Mouse (Mus musculus): ENCODE data around the gene Slc10a6. TPM values are rescaled to one million over a fixed set of nuclear protein-coding genes. Genes with fewer than 3 reads are reported as not detected.

The Slc10a6 gene
- total RNA-seq, 1 experiment = 0.22 TPM

DNA sequence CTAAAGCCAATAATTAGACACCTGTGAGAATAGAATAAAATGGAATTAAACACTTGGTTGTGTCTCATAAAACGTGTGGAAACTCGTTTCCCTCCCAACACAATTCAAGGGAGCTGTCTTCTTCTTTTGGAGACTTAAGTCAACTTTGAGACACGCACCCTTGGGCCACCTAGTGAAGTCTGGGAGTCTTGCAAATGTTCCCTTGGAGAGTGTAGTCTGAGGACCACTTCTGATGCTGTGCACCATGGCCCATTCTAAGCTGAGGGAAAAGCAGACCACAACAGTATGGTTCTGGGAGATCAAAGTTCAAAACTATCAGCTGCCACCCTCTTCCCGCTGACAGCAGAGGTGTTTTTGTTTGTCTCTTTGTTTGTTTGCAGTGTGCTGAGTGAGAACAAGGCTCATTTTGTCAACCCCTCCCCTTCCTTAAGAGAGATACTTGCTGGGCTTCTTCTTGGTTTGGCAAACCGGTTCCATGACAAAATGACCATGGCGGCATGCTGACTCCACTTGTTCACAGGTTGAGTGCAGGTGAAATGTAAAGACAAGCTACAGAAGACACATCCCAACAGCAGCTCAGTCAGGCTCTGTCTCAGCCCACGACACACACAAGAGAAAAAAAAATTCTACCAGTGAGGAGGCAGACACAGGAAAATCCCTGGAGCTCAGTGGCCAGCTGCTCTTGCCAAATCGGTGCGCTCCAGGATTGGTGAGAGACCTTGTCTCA is 814 bp upstream of the Slc10a6 start:
- no peak for TF ChIP-seq MAFK (IDR thresholded peaks at IDR 0.05; ENCODE audit: insufficient read depth, low read depth, low read length)
- TF ChIP-seq CHD2 (IDR thresholded peaks at IDR 0.05; ENCODE audit: low read depth, low read length) = no peak
- no peak for TF ChIP-seq ZNF384 (IDR thresholded peaks at IDR 0.05; ENCODE audit: low read depth, low read length)
- no peak for TF ChIP-seq HCFC1 (IDR thresholded peaks at IDR 0.05; ENCODE audit: borderline replicate concordance, insufficient read depth, low read length)
- TF ChIP-seq ZC3H11A (IDR thresholded peaks at IDR 0.05; ENCODE audit: borderline replicate concordance, low read depth, low read length) = no peak
- no peaks in the 10 kb centered on the region for H3K36me3 ChIP-seq (ENCODE audit: control insufficient read depth, insufficient read depth, low read length, poor library complexity, severe bottlenecking)
- in situ Hi-C loops (cut with MboI; ENCODE audit: low sequenced_read_pairs in 2 of 2, unreplicated experiment in 2 of 2) = no loop called here
- H3K4me3 ChIP-seq (ENCODE audit: insufficient read depth in 1 of 2, low read depth in 1 of 2, low read length in 2 of 2, poor library complexity in 1 of 2, severe bottlenecking in 1 of 2) = no peak overlapping the region
- no peak for DNase-seq (ENCODE audit: low read depth, low spot score)
- H3K9ac ChIP-seq (ENCODE audit: insufficient read depth, low read depth, low read length, poor library complexity, severe bottlenecking) = no peak overlapping the region
- no peak overlapping the region for H3K27ac ChIP-seq (ENCODE audit: insufficient read depth, low read depth, low read length, poor library complexity, severe bottlenecking)
- no peaks in the 10 kb centered on the region for H3K4me1 ChIP-seq (ENCODE audit: control insufficient read depth in 2 of 2, insufficient read depth in 2 of 2, low read length in 2 of 2, poor library complexity in 1 of 2)
- no peaks in the 10 kb centered on the region for H3K9me3 ChIP-seq (ENCODE audit: control insufficient read depth, insufficient read depth, low read depth, low read length)

DNA sequence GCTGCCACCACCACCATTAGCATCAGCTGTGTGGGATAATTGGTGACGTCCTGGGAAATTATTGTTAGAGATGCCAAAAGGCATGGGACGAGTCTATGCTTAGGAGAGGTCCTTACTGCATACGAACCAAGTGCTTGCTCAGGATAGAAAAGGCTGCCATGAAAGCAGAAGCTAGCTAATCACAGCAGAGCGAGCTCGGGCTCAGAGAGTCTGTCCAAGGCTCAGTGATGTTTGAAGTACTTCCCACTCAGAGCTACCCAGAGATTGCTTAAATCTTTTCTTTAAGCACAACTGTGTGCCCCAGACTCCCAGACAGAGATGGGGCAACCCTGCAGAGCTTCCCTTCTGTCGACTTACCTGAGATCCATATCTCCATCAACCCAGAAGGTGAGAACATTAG is 704 bp downstream of the Slc10a6 start:
- in situ Hi-C loops (cut with MboI; ENCODE audit: low sequenced_read_pairs in 2 of 2, unreplicated experiment in 2 of 2) = no loop called here

GRCm38 (mm10) chr5:103624831-103625230 is 4.4 kb downstream of the Slc10a6 start:
- TF ChIP-seq ZNF384 (IDR thresholded peaks at IDR 0.05; ENCODE audit: low read depth, low read length) (no peak), ZC3H11A (IDR thresholded peaks at IDR 0.05; ENCODE audit: borderline replicate concordance, low read depth, low read length) (no peak), CHD2 (IDR thresholded peaks at IDR 0.05; ENCODE audit: low read depth, low read length) (no peak), HCFC1 (IDR thresholded peaks at IDR 0.05; ENCODE audit: borderline replicate concordance, insufficient read depth, low read length) (no peak), MAFK (IDR thresholded peaks at IDR 0.05; ENCODE audit: insufficient read depth, low read depth, low read length) (no peak)

More for the DNA sequence above, 704 bp downstream of the Slc10a6 start:
- Histone ChIP-seq H3K9me3 (ENCODE audit: control insufficient read depth, insufficient read depth, low read depth, low read length) (no peaks in the 10 kb centered on the region), H3K4me1 (ENCODE audit: control insufficient read depth in 2 of 2, insufficient read depth in 2 of 2, low read length in 2 of 2, poor library complexity in 1 of 2) (no peaks in the 10 kb centered on the region), H3K9ac (ENCODE audit: insufficient read depth, low read depth, low read length, poor library complexity, severe bottlenecking) (no peak overlapping the region), H3K27ac (ENCODE audit: insufficient read depth, low read depth, low read length, poor library complexity, severe bottlenecking) (no peak overlapping the region), H3K36me3 (ENCODE audit: control insufficient read depth, insufficient read depth, low read length, poor library complexity, severe bottlenecking) (no peaks in the 10 kb centered on the region), H3K4me3 (ENCODE audit: insufficient read depth in 1 of 2, low read depth in 1 of 2, low read length in 2 of 2, poor library complexity in 1 of 2, severe bottlenecking in 1 of 2) (no peak overlapping the region)
- TF ChIP-seq ZNF384 (IDR thresholded peaks at IDR 0.05; ENCODE audit: low read depth, low read length) = no peak
- DNase-seq (ENCODE audit: low read depth, low spot score) = no peak

DNA sequence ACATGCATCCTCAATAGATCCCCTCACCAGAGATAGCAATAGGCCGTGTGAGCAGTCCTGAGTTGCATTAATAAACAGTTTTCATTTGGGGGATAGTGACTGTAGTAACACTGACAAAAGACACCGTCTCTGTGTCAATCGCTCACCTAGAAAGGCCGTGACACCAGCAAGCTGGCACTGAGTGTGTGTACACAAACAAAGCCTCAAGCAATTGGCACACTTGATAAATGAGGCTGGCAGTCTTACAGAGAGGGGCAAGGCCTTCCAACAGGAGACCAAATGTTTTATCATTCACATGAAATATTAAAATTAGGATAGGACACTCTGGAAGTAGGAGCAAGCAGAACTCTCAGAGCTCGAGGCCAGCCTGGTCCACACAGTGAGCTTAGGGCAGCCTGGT is 6.9 kb downstream of the Slc10a6 start:
- Histone ChIP-seq H3K9me3 (ENCODE audit: control insufficient read depth, insufficient read depth, low read depth, low read length) (no peaks in the 10 kb centered on the region), H3K27ac (ENCODE audit: insufficient read depth, low read depth, low read length, poor library complexity, severe bottlenecking) (no peak overlapping the region), H3K4me1 (ENCODE audit: control insufficient read depth in 2 of 2, insufficient read depth in 2 of 2, low read length in 2 of 2, poor library complexity in 1 of 2) (peaks cover 0 to 2% of the 10 kb centered on the region in 2 experiments; a peak in 1 of 4 replicates), H3K9ac (ENCODE audit: insufficient read depth, low read depth, low read length, poor library complexity, severe bottlenecking) (no peak overlapping the region), H3K36me3 (ENCODE audit: control insufficient read depth, insufficient read depth, low read length, poor library complexity, severe bottlenecking) (no peaks in the 10 kb centered on the region), H3K4me3 (ENCODE audit: insufficient read depth in 1 of 2, low read depth in 1 of 2, low read length in 2 of 2, poor library complexity in 1 of 2, severe bottlenecking in 1 of 2) (no peak overlapping the region)
- in situ Hi-C loops (cut with MboI; ENCODE audit: low sequenced_read_pairs in 2 of 2, unreplicated experiment in 2 of 2) = no loop called here
- TF ChIP-seq ZNF384 (IDR thresholded peaks at IDR 0.05; ENCODE audit: low read depth, low read length) = no peak
- TF ChIP-seq ZC3H11A (IDR thresholded peaks at IDR 0.05; ENCODE audit: borderline replicate concordance, low read depth, low read length) = no peak
- no peak for TF ChIP-seq HCFC1 (IDR thresholded peaks at IDR 0.05; ENCODE audit: borderline replicate concordance, insufficient read depth, low read length)
- no peak for TF ChIP-seq MAFK (IDR thresholded peaks at IDR 0.05; ENCODE audit: insufficient read depth, low read depth, low read length)
- no peak for TF ChIP-seq CHD2 (IDR thresholded peaks at IDR 0.05; ENCODE audit: low read depth, low read length)
- DNase-seq (ENCODE audit: low read depth, low spot score) = no peak

More at GRCm38 (mm10) chr5:103624831-103625230, 4.4 kb downstream of the Slc10a6 start:
- no peaks in the 10 kb centered on the region for H3K36me3 ChIP-seq (ENCODE audit: control insufficient read depth, insufficient read depth, low read length, poor library complexity, severe bottlenecking)
- in situ Hi-C loops (cut with MboI; ENCODE audit: low sequenced_read_pairs in 2 of 2, unreplicated experiment in 2 of 2) = no loop called here
- H3K9ac ChIP-seq (ENCODE audit: insufficient read depth, low read depth, low read length, poor library complexity, severe bottlenecking) = no peak overlapping the region
- DNase-seq (ENCODE audit: low read depth, low spot score) = no peak
- no peaks in the 10 kb centered on the region for H3K4me1 ChIP-seq (ENCODE audit: control insufficient read depth in 2 of 2, insufficient read depth in 2 of 2, low read length in 2 of 2, poor library complexity in 1 of 2)
- H3K9me3 ChIP-seq (ENCODE audit: control insufficient read depth, insufficient read depth, low read depth, low read length) = no peaks in the 10 kb centered on the region
- H3K27ac ChIP-seq (ENCODE audit: insufficient read depth, low read depth, low read length, poor library complexity, severe bottlenecking) = no peak overlapping the region; the same call in 1 of the 2 replicates
- H3K4me3 ChIP-seq (ENCODE audit: insufficient read depth in 1 of 2, low read depth in 1 of 2, low read length in 2 of 2, poor library complexity in 1 of 2, severe bottlenecking in 1 of 2) = no peak overlapping the region

Data from ES-E14 (cell line).